Mouse (Mus musculus) bone marrow macrophage, adult 2 months (primary cell): ENCODE results near the gene Vrk1. TPM values are rescaled to one million over a fixed set of nuclear protein-coding genes. Genes with fewer than 3 reads are reported as not detected.

Experiments used
- H3K27ac ChIP-seq: 2 replicates; pipeline ENCODE4 v1.5.1; 2012; ENCODE audit warnings: low read depth, low read length; ENCODE audit not compliant: insufficient read depth
- H3K4me1 ChIP-seq: 2 replicates; pipeline ENCODE4 v1.6.1; 2012; ENCODE audit warnings: low read length; ENCODE audit not compliant: control insufficient read depth, insufficient read depth
- H3K4me3 ChIP-seq: 2 replicates; pipeline ENCODE4 v1.5.1; 2012; ENCODE audit warnings: mild to moderate bottlenecking, low read length, moderate library complexity; ENCODE audit not compliant: insufficient read depth
- CTCF ChIP-seq: IDR thresholded peaks from 2 replicates; pipeline ENCODE4 v1.5.1; 2012; ENCODE audit warnings: low read depth, mild to moderate bottlenecking, low read length, moderate library complexity
- POLR2A ChIP-seq: IDR thresholded peaks from 2 replicates; pipeline ENCODE4 v1.6.1; 2012; ENCODE audit warnings: mild to moderate bottlenecking, low read depth, low read length, borderline replicate concordance
- polyA plus RNA-seq: library from polyadenylated mRNA; stranded (reverse); fragments of >200 nt; gene quantifications from 2 replicates; pipeline ENCODE4 v1.2.4, GENCODE M21; 2012; ENCODE audit not compliant: missing spikeins, insufficient read depth, insufficient read length

Gene Vrk1
- polyA plus RNA-seq, 1 experiment = 37.0 TPM

- H3K4me3 ChIP-seq = no peak overlapping the region
- H3K27ac ChIP-seq = no peak overlapping the region
- TF ChIP-seq CTCF (no peak), POLR2A (no peak)
- H3K4me1 ChIP-seq = no peaks in the 10 kb centered on the region
Measured at GRCm38 (mm10) chr12:105995940-105996339, 14.1 kb upstream of the Vrk1 start.

GRCm38 (mm10) chr12:105997028-105997786 is 12.8 kb upstream of the Vrk1 start:
- Histone ChIP-seq H3K4me1 (no peaks in the 10 kb centered on the region), H3K4me3 (no peak overlapping the region), H3K27ac (no peak overlapping the region)
- no peak for TF ChIP-seq POLR2A
- TF ChIP-seq CTCF = no peak

DNA sequence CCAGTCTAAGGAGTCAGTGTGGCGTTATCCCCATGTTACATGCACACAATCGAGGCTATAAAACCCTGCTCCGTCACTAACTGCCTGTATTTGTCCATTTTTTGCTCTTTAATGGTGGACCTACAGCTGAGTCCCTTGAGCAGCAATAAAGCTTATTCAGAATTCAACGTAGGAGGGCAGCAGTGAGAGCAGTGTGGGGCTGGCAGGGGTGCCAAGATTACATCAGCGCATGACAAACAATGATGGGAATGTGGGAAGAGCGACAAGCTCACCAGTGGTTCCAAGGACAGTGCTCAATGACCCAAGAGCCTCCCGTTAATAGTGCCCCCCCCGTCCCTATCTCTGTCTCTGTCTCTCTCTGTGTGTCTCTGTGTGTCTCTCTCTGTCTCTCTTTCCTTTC is 8.3 kb upstream of the Vrk1 start:
- Histone ChIP-seq H3K27ac (no peak overlapping the region), H3K4me3 (no peak overlapping the region), H3K4me1 (peaks cover 2% of the 10 kb centered on the region; the same call in 1 of the 2 replicates)
- no peak for TF ChIP-seq CTCF
- no peak for TF ChIP-seq POLR2A

DNA sequence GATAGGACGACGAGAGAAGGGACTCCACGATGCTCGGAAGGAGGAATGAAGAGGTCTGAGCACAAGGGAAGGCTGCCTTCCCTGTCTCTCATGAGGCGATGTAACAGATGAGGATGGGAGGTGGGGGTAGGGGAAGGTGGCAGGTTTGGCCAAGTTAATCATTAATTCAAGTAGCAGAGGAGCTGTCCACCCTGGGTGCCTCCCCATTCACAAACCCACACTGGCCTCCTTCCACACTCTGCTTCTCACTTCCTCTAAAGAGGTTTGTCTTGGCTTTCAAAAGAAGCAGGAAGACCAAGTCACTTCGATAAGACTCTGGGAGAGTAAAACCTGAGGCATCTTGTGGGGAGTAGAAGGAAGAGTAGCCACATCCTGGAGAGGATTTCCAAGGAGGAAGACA is 5.3 kb upstream of the Vrk1 start:
- H3K27ac ChIP-seq = no peak overlapping the region
- TF ChIP-seq CTCF (no peak), POLR2A (no peak)
- no peak overlapping the region for H3K4me3 ChIP-seq
- H3K4me1 ChIP-seq = peaks cover 2% of the 10 kb centered on the region; the same call in 1 of the 2 replicates

DNA sequence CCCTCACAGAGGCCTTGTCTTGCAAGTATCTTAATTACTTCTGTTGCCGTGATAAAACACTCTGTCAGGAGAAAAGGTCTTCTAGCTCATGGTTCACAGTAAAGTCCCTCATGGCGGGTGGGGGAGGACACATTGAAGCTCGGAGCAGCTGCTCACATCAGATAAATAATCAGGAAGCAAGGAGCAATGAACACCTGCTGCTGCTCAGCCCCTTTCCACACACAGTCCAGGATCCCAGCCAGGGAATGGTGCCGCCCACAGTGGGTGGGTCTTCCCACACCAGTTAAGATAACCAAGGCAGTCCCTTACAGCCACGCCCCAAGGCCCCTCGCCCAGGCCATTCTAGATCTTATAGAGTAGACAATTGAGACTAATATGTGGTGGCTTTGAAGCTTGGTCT is 3.8 kb upstream of the Vrk1 start:
- Histone ChIP-seq H3K4me1 (peaks cover 4% of the 10 kb centered on the region), H3K27ac (no peak overlapping the region), H3K4me3 (no peak overlapping the region)
- TF ChIP-seq CTCF (no peak), POLR2A (no peak)

DNA sequence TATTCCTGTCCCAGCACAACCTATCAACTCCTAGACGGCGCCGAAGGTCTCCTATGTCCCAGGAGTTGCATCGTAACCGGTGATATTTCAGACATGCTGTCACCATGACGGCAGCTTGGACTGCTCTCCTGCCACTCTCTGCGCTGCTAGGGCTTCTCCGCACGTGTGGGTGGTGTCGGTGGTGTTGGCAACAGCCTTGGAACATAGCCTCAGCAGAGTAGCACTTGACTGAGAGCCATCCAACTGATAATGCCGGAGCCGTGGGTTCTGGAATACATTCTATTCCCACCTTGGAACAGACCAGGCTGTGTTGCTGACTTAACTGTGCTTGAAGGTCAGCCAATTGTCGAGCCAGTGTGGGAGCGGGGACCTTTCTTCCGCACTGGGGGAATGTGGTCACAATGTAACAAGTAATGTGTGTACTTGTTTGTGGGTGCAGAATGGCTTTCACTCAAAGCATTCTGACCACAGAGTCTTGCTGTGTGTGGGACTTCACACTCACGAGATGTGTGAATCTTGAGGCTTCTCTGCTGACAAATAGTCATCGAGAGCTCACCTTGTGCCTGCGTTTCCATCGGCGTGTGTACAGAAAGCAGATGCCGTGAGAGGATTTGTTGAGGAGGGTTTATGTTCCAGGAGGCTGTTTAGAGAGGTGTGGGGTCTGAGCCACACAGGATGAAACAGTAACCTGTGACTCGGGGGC is 1.5 kb upstream of the Vrk1 start:
- Histone ChIP-seq H3K4me1 (peaks cover 7% of the 10 kb centered on the region), H3K27ac (no peak overlapping the region), H3K4me3 (no peak overlapping the region)
- no peak for TF ChIP-seq CTCF
- no peak for TF ChIP-seq POLR2A

DNA sequence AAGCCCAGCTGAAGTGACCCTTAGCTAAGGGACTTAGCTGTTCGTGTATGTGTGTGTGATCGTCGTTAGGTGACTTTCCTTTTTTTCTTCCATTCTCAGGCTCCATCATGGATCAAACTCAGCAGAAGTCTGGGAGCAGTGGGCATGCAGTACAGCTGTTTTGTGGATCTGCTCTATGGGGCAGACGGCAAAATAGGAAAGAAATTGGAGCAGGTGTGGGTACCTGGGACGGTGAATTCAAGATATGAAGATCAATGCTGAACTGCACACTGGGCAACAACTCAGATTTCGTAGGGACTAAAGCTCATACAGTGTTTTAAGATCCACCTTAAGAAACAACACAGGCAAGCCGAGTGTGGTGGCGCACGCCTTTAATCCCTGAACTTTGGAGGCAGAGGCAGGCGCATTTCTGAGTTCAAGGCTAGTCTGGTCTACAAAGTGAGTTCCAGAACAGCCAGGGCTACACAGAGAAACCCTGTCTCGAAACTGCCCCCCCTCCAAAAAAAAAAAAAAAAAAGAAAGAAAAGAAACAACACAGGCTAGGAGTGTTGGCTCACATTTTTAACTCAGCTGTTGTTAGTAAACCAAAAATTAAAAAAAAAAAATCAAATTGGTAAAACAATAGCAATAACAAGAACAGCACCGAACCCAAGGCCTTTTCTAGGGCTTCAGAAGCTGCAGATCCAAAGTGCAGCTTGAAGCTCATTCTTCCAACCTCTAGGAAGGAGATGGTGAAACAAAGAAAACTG is 732 bp upstream of the Vrk1 start:
- Histone ChIP-seq H3K27ac (no peak overlapping the region), H3K4me1 (peaks cover 7% of the 10 kb centered on the region), H3K4me3 (peak overlapping the region; percentile 5; the same call in 1 of the 2 replicates)
- TF ChIP-seq POLR2A (no peak), CTCF (no peak)

DNA sequence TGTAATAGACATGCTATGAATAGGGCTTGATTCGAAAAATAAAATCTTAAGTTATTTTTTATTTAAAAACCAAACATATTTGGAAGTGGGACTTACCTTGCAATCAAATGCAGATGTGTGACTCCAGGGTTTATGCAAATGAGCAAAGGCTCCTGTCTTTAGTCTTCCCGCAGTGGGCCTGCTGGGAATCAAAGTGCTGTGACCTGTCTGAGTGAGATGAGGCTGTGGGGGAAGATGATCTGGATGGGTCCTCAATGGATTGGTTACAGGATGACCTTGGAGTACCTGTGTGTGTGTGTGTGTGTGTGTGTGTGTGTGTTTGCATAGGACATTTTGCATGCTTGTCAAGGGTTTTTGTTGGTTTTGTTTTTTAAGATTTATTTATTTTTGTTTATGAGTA is 2.1 kb downstream of the Vrk1 start:
- TF ChIP-seq POLR2A (no peak), CTCF (no peak)
- Histone ChIP-seq H3K4me3 (no peak overlapping the region), H3K27ac (no peak overlapping the region), H3K4me1 (peaks cover 13% of the 10 kb centered on the region)

GRCm38 (mm10) chr12:106016265-106017012 is 6.4 kb downstream of the Vrk1 start:
- peaks cover 9% of the 10 kb centered on the region for H3K4me1 ChIP-seq
- H3K4me3 ChIP-seq = no peak overlapping the region
- peak overlapping the region; percentile 35; the same call in 1 of the 2 replicates for H3K27ac ChIP-seq
- TF ChIP-seq CTCF (no peak), POLR2A (no peak)
